Mouse (Mus musculus) hindbrain, embryonic 10.5 days (tissue): ENCODE measurements at regions not wholly inside any gene's neighbourhood (a gene's known extent, or its start where the extent isn't known, plus 50 kb on each side); places are given as distances from the start of the nearest gene placed in this dataset.

Source experiments
- DNase-seq: peaks from one replicate; pipeline ENCODE4 v3.0.0-alpha.2; 2017; ENCODE audit warnings: low spot score
- H3K27ac ChIP-seq: fragments of 300-500 bp; sonication (generic); 2 replicates; pipeline ENCODE4 v1.5.1; 2016; ENCODE audit warnings: mild to moderate bottlenecking, moderate library complexity
- H3K27me3 ChIP-seq: fragments of 300-500 bp; sonication (generic); 2 replicates; pipeline ENCODE4 v1.6.1; 2016; ENCODE audit warnings: mild to moderate bottlenecking; ENCODE audit not compliant: poor library complexity, insufficient read depth, severe bottlenecking
- H3K36me3 ChIP-seq: fragments of 300-500 bp; sonication (generic); 2 replicates; pipeline ENCODE4 v1.6.1; 2016; ENCODE audit warnings: mild to moderate bottlenecking, moderate library complexity
- H3K4me1 ChIP-seq: fragments of 300-500 bp; sonication (generic); replicated peaks from 2 replicates; pipeline ENCODE4 v1.6.1; 2016; ENCODE audit warnings: mild to moderate bottlenecking
- H3K4me3 ChIP-seq: fragments of 300-500 bp; sonication (generic); 2 replicates; pipeline ENCODE4 v1.5.1; 2016; ENCODE audit warnings: mild to moderate bottlenecking, moderate library complexity
- H3K9me3 ChIP-seq: fragments of 300-500 bp; sonication (generic); 2 replicates; pipeline ENCODE4 v1.6.1; 2016; ENCODE audit warnings: mild to moderate bottlenecking, moderate library complexity
- WGBS: fragments of 180-500 bp; shearing (Covaris S2); methylation state at CpG from one replicate; pipeline ENCODE4 v1.1.7; 2016; 5-methylcytosine and 5-hydroxymethylcytosine counted together

- 20% methylated on average over 6 of the region's 6 CpGs for WGBS
- Histone ChIP-seq H3K36me3 (no peaks in the 10 kb centered on the region), H3K9me3 (no peaks in the 10 kb centered on the region), H3K27me3 (no peaks in the 10 kb centered on the region), H3K4me1 (peaks cover 18% of the 10 kb centered on the region), H3K27ac (no peak overlapping the region), H3K4me3 (no peak overlapping the region)
- DNase-seq, result no peak
Observed at GRCm38 (mm10) chr12:97888291-97888800, 370.9 kb downstream of the Galc start.

DNA sequence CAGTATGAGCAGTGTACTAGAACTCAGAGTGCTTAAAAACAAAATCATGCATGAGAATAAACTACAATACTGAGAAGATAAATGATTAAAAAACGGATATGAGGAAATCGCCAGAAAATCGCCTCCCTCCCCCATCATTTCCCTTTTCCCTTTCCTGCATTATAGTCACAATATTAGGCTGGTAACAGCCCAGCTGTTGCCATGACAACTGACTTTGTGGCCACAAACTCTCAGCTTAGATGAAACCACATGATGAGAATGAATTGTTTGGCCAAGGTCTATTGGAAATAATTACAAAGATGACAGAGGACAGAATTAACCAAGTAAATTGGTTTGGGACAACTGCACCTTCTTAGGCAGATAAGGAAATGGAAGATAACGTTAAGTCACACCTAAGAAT lies 376.8 kb downstream of the Galc start:
- Histone ChIP-seq H3K4me1 (0 out of 2 replicates have a peak, but pooled peaks cover 2% of the 10 kb centered on the region), H3K9me3 (no peaks in the 10 kb centered on the region), H3K27ac (no peak overlapping the region), H3K27me3 (no peaks in the 10 kb centered on the region), H3K4me3 (no peak overlapping the region), H3K36me3 (no peaks in the 10 kb centered on the region)
- WGBS, result 85% methylated on average over 4 of the region's 4 CpGs
- DNase-seq, result no peak

DNA sequence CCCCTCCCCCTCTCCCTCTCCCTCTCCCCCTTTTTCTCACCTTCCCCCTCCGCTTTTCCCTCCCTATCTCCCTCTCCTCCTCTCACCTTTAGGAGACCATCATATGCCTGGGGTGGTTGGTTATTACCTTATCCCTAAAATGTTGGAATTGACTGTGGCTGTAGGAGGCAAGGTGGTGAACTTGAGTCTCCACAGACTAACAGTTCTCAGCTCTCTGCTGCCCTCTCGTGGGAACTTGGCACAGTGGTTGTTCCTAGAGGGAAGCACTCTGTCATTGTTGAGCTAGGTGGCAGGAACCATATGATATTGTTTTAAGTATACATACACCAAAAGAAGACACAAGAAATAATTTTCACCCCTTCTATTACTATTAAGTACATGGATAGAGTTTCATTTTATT lies 386.9 kb downstream of the Galc start:
- DNase-seq, result peak; percentile 77
- no peak overlapping the region for H3K4me3 ChIP-seq
- H3K9me3 ChIP-seq, result no peaks in the 10 kb centered on the region
- H3K36me3 ChIP-seq, result no peaks in the 10 kb centered on the region
- 17% methylated on average over 2 of the region's 2 CpGs for WGBS
- no peaks in the 10 kb centered on the region for H3K27me3 ChIP-seq
- no peak overlapping the region for H3K27ac ChIP-seq
- H3K4me1 ChIP-seq, result no peaks in the 10 kb centered on the region

GRCm38 (mm10) chr12:97862921-97863320 lies 396.3 kb downstream of the Galc start:
- Histone ChIP-seq H3K4me1 (no peaks in the 10 kb centered on the region), H3K4me3 (no peak overlapping the region), H3K27ac (no peak overlapping the region), H3K36me3 (no peaks in the 10 kb centered on the region), H3K27me3 (no peaks in the 10 kb centered on the region), H3K9me3 (no peaks in the 10 kb centered on the region)
- WGBS, result 85% methylated on average over 3 of the region's 3 CpGs
- DNase-seq, result no peak

DNA sequence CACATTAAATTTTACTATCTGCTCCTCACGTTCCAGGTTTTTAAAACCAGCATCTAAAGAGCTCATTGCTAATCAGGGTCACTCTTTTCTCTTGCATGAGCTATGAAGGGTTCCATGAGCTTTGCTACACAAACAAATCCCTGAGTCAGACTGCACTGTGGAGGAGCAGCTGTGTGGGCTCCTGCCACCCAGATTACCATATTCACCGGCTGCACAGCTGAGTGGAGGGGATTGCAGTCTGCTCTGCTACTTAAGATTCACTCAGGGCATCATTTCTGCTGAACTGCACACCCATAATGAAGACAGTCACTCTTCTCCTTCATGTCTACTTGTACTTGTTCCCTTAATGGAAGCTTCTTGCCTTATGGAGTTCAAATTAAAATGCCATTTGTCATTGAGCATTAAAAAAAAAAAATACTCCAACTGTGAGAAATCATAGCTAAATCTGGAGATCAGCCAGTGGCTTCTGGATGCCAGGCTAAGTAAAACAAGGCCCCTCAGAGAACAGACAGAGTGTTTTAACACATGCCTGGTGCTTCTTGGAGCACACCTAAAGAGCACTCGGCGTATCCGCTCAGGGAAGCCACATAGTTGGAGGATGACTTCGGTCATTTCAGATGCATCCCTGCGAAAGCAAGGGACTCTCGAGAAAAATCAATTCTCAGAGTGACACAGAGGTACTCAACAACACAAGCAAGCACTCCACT lies 422.9 kb downstream of the Galc start:
- H3K36me3 ChIP-seq, result no peaks in the 10 kb centered on the region
- H3K27me3 ChIP-seq, result no peaks in the 10 kb centered on the region
- no peak overlapping the region for H3K27ac ChIP-seq
- no peak overlapping the region for H3K4me3 ChIP-seq
- H3K4me1 ChIP-seq, result no peaks in the 10 kb centered on the region
- DNase-seq, result peak; percentile 18
- H3K9me3 ChIP-seq, result no peaks in the 10 kb centered on the region
- WGBS, result 88% methylated on average over 8 of the region's 8 CpGs

DNA sequence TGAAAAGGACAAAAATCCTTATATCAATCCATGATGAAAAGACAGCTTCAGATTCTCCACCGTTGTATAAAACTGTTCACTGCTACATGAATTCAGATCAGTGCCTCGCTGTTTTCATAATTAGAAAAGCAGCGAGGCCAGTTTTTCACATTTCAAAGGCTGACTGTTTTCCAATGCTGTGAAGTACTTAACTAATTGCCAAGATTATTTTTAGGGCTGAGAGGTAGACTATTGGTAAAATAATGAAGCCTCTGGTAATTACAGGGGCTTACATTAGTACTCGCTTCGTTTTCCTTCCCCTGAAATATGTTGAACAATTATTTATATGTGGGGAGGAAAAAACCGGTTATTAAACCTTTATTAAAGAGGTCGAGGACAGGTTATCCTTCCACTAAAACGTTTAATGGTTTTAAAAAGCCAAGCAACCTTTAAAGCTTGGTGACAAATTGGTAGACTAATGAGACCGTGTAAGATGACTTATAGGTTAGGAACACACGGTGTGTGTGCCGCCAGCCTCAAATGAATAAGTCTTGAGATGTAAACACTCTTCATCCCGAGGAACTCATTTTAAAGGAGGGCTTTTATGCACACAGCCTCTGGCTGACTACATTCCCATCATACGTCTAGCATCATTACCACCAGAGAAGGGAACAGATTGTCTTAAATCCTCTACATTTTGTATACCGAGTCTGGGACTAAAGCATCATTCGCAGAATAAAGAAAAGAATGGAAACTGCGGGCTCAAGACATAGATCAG lies 465.7 kb downstream of the Galc start:
- no peak overlapping the region for H3K27ac ChIP-seq
- no peaks in the 10 kb centered on the region for H3K36me3 ChIP-seq
- H3K4me1 ChIP-seq, result no peaks in the 10 kb centered on the region
- no peaks in the 10 kb centered on the region for H3K9me3 ChIP-seq
- no peak overlapping the region for H3K4me3 ChIP-seq
- WGBS, result 89% methylated on average over 16 of the region's 16 CpGs
- no peak for DNase-seq
- H3K27me3 ChIP-seq, result no peaks in the 10 kb centered on the region

DNA sequence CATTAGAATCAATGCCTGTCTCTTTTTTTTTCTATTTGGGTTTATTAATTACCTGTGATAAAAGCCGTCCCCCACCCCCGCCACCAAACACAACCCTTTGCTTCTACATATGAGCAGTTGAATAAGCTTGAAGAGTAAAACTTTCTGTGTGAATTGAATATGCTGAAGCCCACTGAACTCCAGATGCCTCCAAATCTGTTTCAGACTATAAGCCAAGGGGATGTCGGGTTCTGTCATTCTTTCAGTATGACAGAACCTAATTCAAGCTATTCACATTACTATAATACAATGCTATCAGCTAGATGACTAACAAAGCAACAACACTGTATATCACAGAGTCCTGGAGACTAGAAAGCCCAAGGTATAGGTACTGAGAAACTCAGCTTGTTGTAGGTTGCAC lies 475.8 kb downstream of the Galc start:
- no peaks in the 10 kb centered on the region for H3K4me1 ChIP-seq
- 95% methylated on average over 3 of the region's 3 CpGs for WGBS
- DNase-seq, result no peak

DNA sequence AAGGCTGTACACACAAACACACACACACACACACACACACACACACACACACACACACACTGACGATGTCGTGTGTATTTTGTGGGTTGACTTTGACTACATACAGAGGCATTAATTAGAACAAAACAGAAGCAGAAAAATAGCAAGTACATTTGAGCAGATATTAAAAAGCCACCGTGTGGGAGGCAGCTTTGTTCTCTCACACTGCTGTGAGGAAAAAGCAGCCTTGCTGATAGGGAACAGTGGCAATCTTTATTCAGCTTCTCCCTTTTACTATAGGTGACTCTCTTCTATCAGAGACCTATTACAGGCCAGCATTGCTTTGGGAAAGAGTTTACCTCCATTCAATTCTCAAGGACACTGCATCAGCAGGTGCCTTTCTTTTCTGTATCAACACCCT lies 500.1 kb downstream of the Galc start:
- no peak for DNase-seq
- Histone ChIP-seq H3K9me3 (no peaks in the 10 kb centered on the region), H3K4me3 (no peak overlapping the region), H3K27me3 (no peaks in the 10 kb centered on the region), H3K4me1 (no peaks in the 10 kb centered on the region), H3K36me3 (no peaks in the 10 kb centered on the region), H3K27ac (no peak overlapping the region)
- WGBS, result 78% methylated on average over 3 of the region's 3 CpGs

More for the DNA sequence above, 475.8 kb downstream of the Galc start:
- Histone ChIP-seq H3K36me3 (no peaks in the 10 kb centered on the region), H3K4me3 (no peak overlapping the region), H3K27me3 (no peaks in the 10 kb centered on the region), H3K27ac (no peak overlapping the region), H3K9me3 (no peaks in the 10 kb centered on the region)

DNA sequence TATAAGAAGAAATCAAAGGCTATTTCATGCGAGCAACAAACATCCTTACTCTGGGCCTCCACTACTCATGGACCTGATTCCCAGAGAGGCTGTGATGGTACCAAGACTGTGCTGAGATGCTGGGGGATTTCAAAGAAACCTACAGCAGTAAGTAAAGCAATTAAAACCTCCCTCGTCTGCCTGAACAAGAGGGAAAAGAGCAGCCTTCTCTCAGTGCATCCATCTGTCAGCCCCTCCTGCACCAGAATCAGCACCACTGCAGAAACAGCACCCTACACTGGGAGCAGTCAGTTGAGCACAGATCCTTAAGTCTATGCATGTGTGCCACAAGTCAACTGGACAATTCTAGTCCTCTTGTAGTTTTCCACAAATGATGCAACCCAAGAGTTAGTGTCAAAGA lies 500.6 kb downstream of the Galc start:
- H3K9me3 ChIP-seq, result no peaks in the 10 kb centered on the region
- H3K36me3 ChIP-seq, result no peaks in the 10 kb centered on the region
- H3K4me3 ChIP-seq, result no peak overlapping the region
- no peak for DNase-seq
- H3K27me3 ChIP-seq, result no peaks in the 10 kb centered on the region
- no peak overlapping the region for H3K27ac ChIP-seq
- WGBS, result 71% methylated on average over 2 of the region's 2 CpGs
- no peaks in the 10 kb centered on the region for H3K4me1 ChIP-seq

- H3K27me3 ChIP-seq, result no peaks in the 10 kb centered on the region
- H3K4me3 ChIP-seq, result no peak overlapping the region
- DNase-seq, result no peak
- H3K9me3 ChIP-seq, result no peaks in the 10 kb centered on the region
- H3K36me3 ChIP-seq, result no peaks in the 10 kb centered on the region
- no peak overlapping the region for H3K27ac ChIP-seq
- H3K4me1 ChIP-seq, result no peaks in the 10 kb centered on the region
- WGBS, result 81% methylated on average over 2 of the region's 2 CpGs
Observed at GRCm38 (mm10) chr12:97750166-97750565, 509.1 kb downstream of the Galc start.

GRCm38 (mm10) chr12:97740927-97741326 lies 518.3 kb downstream of the Galc start:
- no peak overlapping the region for H3K27ac ChIP-seq
- H3K4me1 ChIP-seq, result no peaks in the 10 kb centered on the region
- H3K27me3 ChIP-seq, result no peaks in the 10 kb centered on the region
- no peaks in the 10 kb centered on the region for H3K9me3 ChIP-seq
- 82% methylated on average over 2 of the region's 2 CpGs for WGBS
- H3K4me3 ChIP-seq, result no peak overlapping the region
- H3K36me3 ChIP-seq, result no peaks in the 10 kb centered on the region
- no peak for DNase-seq

GRCm38 (mm10) chr12:97732078-97732580 lies 527.1 kb downstream of the Galc start:
- Histone ChIP-seq H3K27ac (no peak overlapping the region), H3K4me1 (no peaks in the 10 kb centered on the region), H3K36me3 (no peaks in the 10 kb centered on the region), H3K4me3 (no peak overlapping the region), H3K9me3 (no peaks in the 10 kb centered on the region), H3K27me3 (no peaks in the 10 kb centered on the region)
- no peak for DNase-seq
- WGBS, result 85% methylated on average over 6 of the region's 6 CpGs

DNA sequence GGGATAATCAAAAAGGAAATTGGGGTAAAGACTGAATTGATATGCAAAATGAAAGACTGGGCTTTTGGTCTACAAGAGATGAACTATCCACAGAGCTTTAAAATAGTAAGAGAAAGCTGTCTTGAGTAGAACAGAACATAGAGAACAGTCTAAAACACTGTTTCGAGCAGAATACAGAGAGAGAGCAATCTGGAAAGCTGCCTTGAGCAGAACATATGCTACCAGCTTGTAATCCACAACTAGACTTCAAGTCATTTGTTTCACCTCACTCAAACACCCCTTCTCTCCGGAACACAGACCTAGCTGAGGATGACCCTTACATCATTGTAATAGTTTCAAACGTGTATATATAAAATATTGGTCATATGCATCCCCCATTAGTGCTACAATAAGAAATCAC lies 538.7 kb downstream of the Galc start:
- Histone ChIP-seq H3K4me3 (no peak overlapping the region), H3K27ac (no peak overlapping the region), H3K4me1 (no peaks in the 10 kb centered on the region), H3K9me3 (0 out of 2 replicates have a peak, but pooled peaks cover 4% of the 10 kb centered on the region), H3K27me3 (no peaks in the 10 kb centered on the region), H3K36me3 (no peaks in the 10 kb centered on the region)
- DNase-seq, result no peak
- WGBS, result 83% methylated on average over 3 of the region's 3 CpGs
